In genomic region chr9:86694644-86695043, GRCm38 (mm10) we compare ENCODE assay signal across 10 mouse cellular contexts. TPM values are rescaled to one million over a fixed set of nuclear protein-coding genes. Genes with fewer than 3 reads are reported as not detected.
A peak's percentile ranks its signal among the peaks of the same experiment; 100 is the strongest.
DNase-seq lines count a peak whose midpoint lies in the region; ATAC-seq and TF ChIP-seq lines count a peak whose summit lies in the region.
"Had no signal": no experiment of that assay in that cellular context is flagged by ENCODE, and none has a peak within 500 bp of the region (broad histone marks: within the 10 kb centered on the region; RNA-seq: fewer than 3 reads in every experiment).

No protein-coding gene starts in this region.

- H3K9me3 ChIP-seq in lung, embryonic 15.5 days = no peaks in the 10 kb centered on the region
- H3K9me3 ChIP-seq in hindbrain, embryonic 15.5 days = no peaks in the 10 kb centered on the region
- H3K9me3 ChIP-seq in neural tube, embryonic 13.5 days = no peaks in the 10 kb centered on the region
- H3K9me3 ChIP-seq in kidney, embryonic 15.5 days (replicated peaks) = no peaks in the 10 kb centered on the region
- H3K9me3 ChIP-seq: midbrain, embryonic 12.5 days had no signal

- H3K4me2 ChIP-seq in lung, embryonic 15.5 days = peak overlapping the region; percentile 91
- peak overlapping the region; percentile 81 for H3K4me2 ChIP-seq in hindbrain, embryonic 15.5 days
- H3K4me2 ChIP-seq in neural tube, embryonic 13.5 days = peak overlapping the region; percentile 81
- no peak overlapping the region for H3K4me2 ChIP-seq in kidney, embryonic 15.5 days

- H3K27me3 ChIP-seq in heart, adult 2 months (ENCODE audit: control insufficient read depth, insufficient read depth, low read length) = no peaks in the 10 kb centered on the region
- no peaks in the 10 kb centered on the region for H3K27me3 ChIP-seq in lung, embryonic 15.5 days
- H3K27me3 ChIP-seq in hindbrain, embryonic 15.5 days = no peaks in the 10 kb centered on the region
- no peaks in the 10 kb centered on the region for H3K27me3 ChIP-seq in neural tube, embryonic 13.5 days
- no peaks in the 10 kb centered on the region for H3K27me3 ChIP-seq in kidney, embryonic 15.5 days

- H3K79me2 ChIP-seq in heart, adult 2 months (replicated peaks; ENCODE audit: control insufficient read depth, insufficient read depth, low read length) = no peaks in the 10 kb centered on the region

- H3K9ac ChIP-seq in heart, adult 2 months (ENCODE audit: low read depth, low read length) = no peak overlapping the region
- no peak overlapping the region for H3K9ac ChIP-seq in lung, embryonic 15.5 days
- no peak overlapping the region for H3K9ac ChIP-seq in hindbrain, embryonic 15.5 days
- H3K9ac ChIP-seq in neural tube, embryonic 13.5 days = no peak overlapping the region
- no peak overlapping the region for H3K9ac ChIP-seq in kidney, embryonic 15.5 days

- TF ChIP-seq CTCF in heart, adult 2 months (IDR thresholded peaks at IDR 0.05) = no peak

- TF ChIP-seq POLR2A in heart, adult 2 months (IDR thresholded peaks at IDR 0.05; ENCODE audit: insufficient read depth, low read depth, low read length) = no peak

- intact Hi-C loops in heart, adult 2 months (cut with DNase I) = loop anchor here (5.0 to 10.0 kb wide), 2 partner anchors 47 to 100 kb away; no protein-coding TSS in a partner anchor

- 93% methylated on average over 7 of the region's 7 CpGs for WGBS in heart, adult 2 months
- WGBS in lung, embryonic 15.5 days = 91% methylated on average over 7 of the region's 7 CpGs
- WGBS in hindbrain, embryonic 15.5 days = 92% methylated on average over 7 of the region's 7 CpGs
- 91% methylated on average over 7 of the region's 7 CpGs for WGBS in neural tube, embryonic 13.5 days
- WGBS in kidney, embryonic 15.5 days = 92% methylated on average over 7 of the region's 7 CpGs

- H3K27ac ChIP-seq in heart, adult 2 months = no peak overlapping the region; the same call in 1 of the 2 replicates
- no peak overlapping the region for H3K27ac ChIP-seq in lung, embryonic 15.5 days
- no peak overlapping the region for H3K27ac ChIP-seq in hindbrain, embryonic 15.5 days (replicated peaks)
- H3K27ac ChIP-seq in neural tube, embryonic 13.5 days (replicated peaks) = no peak overlapping the region
- H3K27ac ChIP-seq in kidney, embryonic 15.5 days = no peak overlapping the region
- H3K27ac ChIP-seq: midbrain, embryonic 12.5 days had no signal

- no peak for ATAC-seq in lung, embryonic 15.5 days (ENCODE audit: borderline replicate concordance, extremely low read depth, low FRiP score, low TSS enrichment)
- ATAC-seq in hindbrain, embryonic 15.5 days (ENCODE audit: low FRiP score, low read depth) = no peak
- ATAC-seq in neural tube, embryonic 13.5 days (ENCODE audit: low read depth) = no peak
- no peak for ATAC-seq in kidney, embryonic 15.5 days (replicated peaks; ENCODE audit: low FRiP score)

- peak overlapping the region; percentile 75; the same call in 1 of the 2 replicates for H3K4me3 ChIP-seq in heart, adult 2 months
- peak overlapping the region; percentile 74; the same call in 1 of the 2 replicates for H3K4me3 ChIP-seq in lung, embryonic 15.5 days
- H3K4me3 ChIP-seq in hindbrain, embryonic 15.5 days = peak overlapping the region; percentile 97
- H3K4me3 ChIP-seq in neural tube, embryonic 13.5 days = peak overlapping the region; percentile 82
- no peak overlapping the region for H3K4me3 ChIP-seq in kidney, embryonic 15.5 days (replicated peaks)

- no peaks in the 10 kb centered on the region for H3K36me3 ChIP-seq in heart, adult 2 months (ENCODE audit: control insufficient read depth, insufficient read depth, low read length)
- no peaks in the 10 kb centered on the region for H3K36me3 ChIP-seq in lung, embryonic 15.5 days
- H3K36me3 ChIP-seq in hindbrain, embryonic 15.5 days = no peaks in the 10 kb centered on the region
- no peaks in the 10 kb centered on the region for H3K36me3 ChIP-seq in neural tube, embryonic 13.5 days
- no peaks in the 10 kb centered on the region for H3K36me3 ChIP-seq in kidney, embryonic 15.5 days
- H3K36me3 ChIP-seq: midbrain, embryonic 12.5 days had no signal

- TF ChIP-seq EP300 in heart, adult 2 months (IDR thresholded peaks at IDR 0.05; ENCODE audit: insufficient read depth, low read depth, low read length) = no peak

- H3K4me1 ChIP-seq in heart, adult 2 months (ENCODE audit: control insufficient read depth, insufficient read depth, low read length) = no peaks in the 10 kb centered on the region
- no peaks in the 10 kb centered on the region for H3K4me1 ChIP-seq in lung, embryonic 15.5 days
- H3K4me1 ChIP-seq in hindbrain, embryonic 15.5 days (replicated peaks) = 0 out of 2 replicates have a peak, but pooled peaks cover 8% of the 10 kb centered on the region
- H3K4me1 ChIP-seq in neural tube, embryonic 13.5 days (replicated peaks) = peaks cover 4% of the 10 kb centered on the region; the same call in 1 of the 2 replicates
- H3K4me1 ChIP-seq in kidney, embryonic 15.5 days = peaks cover 5% of the 10 kb centered on the region; the same call in 1 of the 2 replicates

- no peak for DNase-seq in heart, adult 2 months
- no peak for DNase-seq in heart, adult 8-10 months (ENCODE audit: low spot score)
- DNase-seq in lung, postnatal 25 days (ENCODE audit: low spot score) = no peak
- DNase-seq in urinary bladder, adult 2 months (ENCODE audit: low spot score) = no peak
- DNase-seq: thymus, adult 2 months had no signal

RNA-seq across cellular contexts. Expression of gene Me1, which starts 1.1 kb away (rescaled TPM):
- 100 to 1,000 TPM in 1 of 2 experiments, 10 to 100 TPM in 1; 100.0 to 110 TPM for total RNA-seq in heart, adult 2 months (2021)
- 67.1 and 101 TPM in 2 replicates for polyA plus RNA-seq in heart, adult 2 months (2012; rRNA removed)
- total RNA-seq in heart, adult 8-10 months (2022) = 100 to 1,000 TPM; 113 to 144 (median 120) TPM
- 31.6 and 32.6 TPM in 2 replicates for polyA plus RNA-seq in lung, embryonic 15.5 days (2015; fragmentation: Nextera tagmentation; extraction: Ambion mirVana)
- 49.8 and 52.6 TPM in 2 replicates for polyA plus RNA-seq in hindbrain, embryonic 15.5 days (2015; fragmentation: Nextera tagmentation; extraction: Ambion mirVana)
- 36.8 and 38.3 TPM in 2 replicates for polyA plus RNA-seq in neural tube, embryonic 13.5 days (2015; fragmentation: Nextera tagmentation; extraction: Ambion mirVana)
- polyA plus RNA-seq in kidney, embryonic 15.5 days (2015; fragmentation: Nextera tagmentation; extraction: Ambion mirVana) = 12.7 and 17.3 TPM in 2 replicates
- polyA plus RNA-seq in urinary bladder, adult 2 months (2012; rRNA removed) = 120 and 127 TPM in 2 replicates

RNA-seq across cellular contexts. Expression of gene Prss35, which starts 48.8 kb away (rescaled TPM):
- total RNA-seq in heart, adult 2 months (2021) = under 1 TPM; 0.30 to 0.37 TPM
- polyA plus RNA-seq in heart, adult 2 months (2012; rRNA removed) = 0.16 and 0.56 TPM in 2 replicates
- 1 to 10 TPM in 1 of 4 experiments, under 1 TPM in 3; 0.08 to 1.7 (median 0.33) TPM for total RNA-seq in heart, adult 8-10 months (2022)
- 54.0 and 54.2 TPM in 2 replicates for polyA plus RNA-seq in lung, embryonic 15.5 days (2015; fragmentation: Nextera tagmentation; extraction: Ambion mirVana)
- polyA plus RNA-seq in hindbrain, embryonic 15.5 days (2015; fragmentation: Nextera tagmentation; extraction: Ambion mirVana) = 6.2 and 7.2 TPM in 2 replicates
- 11.7 and 13.5 TPM in 2 replicates for polyA plus RNA-seq in neural tube, embryonic 13.5 days (2015; fragmentation: Nextera tagmentation; extraction: Ambion mirVana)
- polyA plus RNA-seq in kidney, embryonic 15.5 days (2015; fragmentation: Nextera tagmentation; extraction: Ambion mirVana) = 9.7 and 12.2 TPM in 2 replicates
- polyA plus RNA-seq in urinary bladder, adult 2 months (2012; rRNA removed) = 17.0 and 19.4 TPM in 2 replicates
